Mouse (Mus musculus): ENCODE data around the gene Stk33. TPM values are rescaled to one million over a fixed set of nuclear protein-coding genes. Genes with fewer than 3 reads are reported as not detected.

The Stk33 gene
- polyA plus RNA-seq (2015; fragmentation: Nextera tagmentation; extraction: Ambion mirVana), result 0.10 TPM in 1 of 2 replicates, not detected in the other

DNA sequence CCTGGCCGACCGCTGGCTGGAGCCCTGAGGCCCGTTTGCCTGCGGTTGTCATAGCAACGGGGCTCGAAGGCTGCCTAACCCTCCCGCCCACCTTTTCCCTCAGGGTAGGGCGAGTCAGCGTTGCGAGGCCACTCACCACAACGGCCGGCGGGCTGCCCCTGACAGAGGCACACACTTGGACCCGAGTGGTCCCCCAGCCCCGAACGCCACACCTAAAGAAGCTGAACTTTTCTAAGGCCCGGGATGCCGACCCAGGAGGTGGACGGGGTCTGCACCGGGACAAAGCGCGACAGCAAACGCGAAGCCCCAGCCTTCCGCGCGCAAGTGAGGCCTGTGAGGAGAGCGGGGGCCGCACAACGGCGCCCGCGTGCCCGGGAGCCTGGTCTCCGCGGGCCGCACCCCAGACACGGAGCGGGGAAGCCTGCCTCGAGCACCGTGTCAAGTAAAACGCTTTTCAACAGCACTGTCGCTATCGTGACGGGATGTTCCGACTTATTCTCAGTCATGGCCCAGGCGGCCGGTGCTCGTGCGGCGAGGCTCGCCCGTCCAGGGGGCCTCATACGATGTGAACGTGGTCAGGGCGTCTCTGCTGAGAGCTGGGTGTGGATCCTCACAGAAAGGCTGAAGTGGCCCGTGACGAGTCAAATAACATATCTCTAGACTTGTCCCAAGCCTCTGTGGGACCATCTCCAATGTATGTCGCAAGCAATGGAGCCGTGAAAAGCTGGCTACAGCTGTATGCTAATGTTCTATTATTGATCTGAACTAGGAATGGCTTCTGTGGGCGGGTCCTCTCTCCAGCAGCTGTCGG is at the start of gene Stk33:
Gene Stk33 (minus strand): TSS at position 301 of the 811 bp plus-strand sequence.
- Histone ChIP-seq H3K27me3 (peaks cover 53% of the 10 kb centered on the region), H3K27ac (replicated peaks) (no peak within 1 kb of the TSS), H3K4me1 (replicated peaks) (0 out of 2 replicates have a peak, but pooled peaks cover 9% of the 10 kb centered on the region), H3K4me2 (peak within 1 kb of the TSS; percentile 58), H3K36me3 (replicated peaks) (no peaks in the 10 kb centered on the region), H3K9me3 (replicated peaks) (no peaks in the 10 kb centered on the region), H3K9ac (no peak within 1 kb of the TSS), H3K4me3 (replicated peaks) (peak within 1 kb of the TSS; percentile 32)
- 2% methylated on average over 62 of the region's 62 CpGs for WGBS (ENCODE audit: insufficient replicate concordance)
- ATAC-seq (ENCODE audit: insufficient read depth), result no peak

DNA sequence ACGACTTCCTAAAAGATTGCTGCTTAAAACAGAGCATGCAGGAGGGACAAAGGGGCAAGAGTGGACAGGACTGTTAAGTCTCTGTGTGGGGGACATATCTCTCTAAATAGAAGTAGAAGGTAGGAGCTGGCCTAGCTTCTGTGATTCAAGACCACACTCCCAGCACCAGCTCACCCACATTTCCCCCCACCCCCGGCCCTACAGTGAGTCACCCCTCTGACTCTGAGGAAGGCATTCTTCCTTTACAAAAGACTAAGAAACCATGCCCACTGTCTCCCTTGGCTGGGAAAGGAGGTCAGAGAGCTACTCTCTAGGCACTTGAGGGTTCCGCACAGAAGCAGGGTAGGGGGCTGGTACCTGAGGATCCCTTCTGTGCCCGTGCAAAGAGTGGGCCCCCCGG is 45.3 kb upstream of the Stk33 start:
- no peaks in the 10 kb centered on the region for H3K9me3 ChIP-seq (replicated peaks)
- WGBS (ENCODE audit: insufficient replicate concordance), result 46% methylated on average over 5 of the region's 5 CpGs
- no peak for ATAC-seq (ENCODE audit: insufficient read depth)
- no peak overlapping the region for H3K4me3 ChIP-seq (replicated peaks)
- no peaks in the 10 kb centered on the region for H3K27me3 ChIP-seq
- H3K4me2 ChIP-seq, result no peak overlapping the region
- no peak overlapping the region for H3K9ac ChIP-seq
- no peaks in the 10 kb centered on the region for H3K36me3 ChIP-seq (replicated peaks)
- H3K27ac ChIP-seq (replicated peaks), result no peak overlapping the region
- H3K4me1 ChIP-seq (replicated peaks), result no peaks in the 10 kb centered on the region

DNA sequence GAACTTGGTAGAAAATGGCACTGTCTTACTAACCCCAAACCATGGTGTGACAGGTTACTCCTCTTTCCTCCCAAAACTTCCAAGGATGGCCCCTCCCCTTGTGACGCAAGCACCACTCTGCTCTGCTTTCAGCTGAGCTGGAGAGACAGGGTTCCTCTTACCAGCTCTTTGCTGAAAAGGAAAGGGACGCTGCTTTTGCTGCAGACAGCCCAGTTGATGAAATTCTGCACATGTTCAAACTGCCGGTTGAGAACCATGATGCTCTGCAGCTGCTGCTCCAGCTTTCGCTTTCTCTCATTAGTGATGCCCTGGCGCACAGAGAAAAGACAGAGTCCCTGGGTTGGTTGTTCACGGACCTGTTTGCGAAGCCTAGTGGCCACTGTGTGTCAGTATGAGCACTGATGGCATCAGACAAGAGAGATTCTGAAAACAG is 41.9 kb upstream of the Stk33 start:
- H3K27me3 ChIP-seq, result no peaks in the 10 kb centered on the region
- no peaks in the 10 kb centered on the region for H3K4me1 ChIP-seq (replicated peaks)
- no peak overlapping the region for H3K9ac ChIP-seq
- no peak overlapping the region for H3K4me2 ChIP-seq
- no peak overlapping the region for H3K27ac ChIP-seq (replicated peaks)
- ATAC-seq (ENCODE audit: insufficient read depth), result no peak
- H3K4me3 ChIP-seq (replicated peaks), result no peak overlapping the region
- no peaks in the 10 kb centered on the region for H3K36me3 ChIP-seq (replicated peaks)
- no peaks in the 10 kb centered on the region for H3K9me3 ChIP-seq (replicated peaks)
- WGBS (ENCODE audit: insufficient replicate concordance), result 38% methylated on average over 7 of the region's 7 CpGs

DNA sequence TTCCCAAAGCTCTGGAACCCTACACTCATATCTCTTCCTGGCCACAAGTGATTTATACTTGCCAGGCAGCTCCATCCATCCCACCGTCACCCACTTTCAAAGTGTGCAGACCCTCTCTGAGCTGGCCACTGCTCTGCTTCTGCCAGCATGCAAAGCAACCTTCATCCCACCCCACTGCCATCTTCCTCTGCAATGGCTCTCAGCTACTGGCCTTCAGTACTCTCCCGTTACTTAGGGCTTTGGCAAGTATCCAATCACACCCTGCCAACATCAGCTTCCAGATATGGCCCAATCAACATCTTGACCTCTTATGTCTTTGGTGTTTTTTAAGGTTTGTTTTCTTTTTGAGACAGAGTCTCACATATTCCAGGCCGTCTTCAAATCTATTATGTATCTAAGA is 39.0 kb upstream of the Stk33 start:
- Histone ChIP-seq H3K4me2 (no peak overlapping the region), H3K4me1 (replicated peaks) (no peaks in the 10 kb centered on the region), H3K9ac (no peak overlapping the region), H3K36me3 (replicated peaks) (no peaks in the 10 kb centered on the region), H3K27ac (replicated peaks) (no peak overlapping the region), H3K27me3 (no peaks in the 10 kb centered on the region), H3K4me3 (replicated peaks) (no peak overlapping the region), H3K9me3 (replicated peaks) (no peaks in the 10 kb centered on the region)
- WGBS (ENCODE audit: insufficient replicate concordance), result 58% methylated on average over 3 of the region's 3 CpGs
- ATAC-seq (ENCODE audit: insufficient read depth), result no peak

GRCm38 (mm10) chr7:109470700-109471099 is 31.8 kb upstream of the Stk33 start:
- no peaks in the 10 kb centered on the region for H3K4me1 ChIP-seq (replicated peaks)
- H3K4me3 ChIP-seq (replicated peaks), result no peak overlapping the region
- 37% methylated on average over 4 of the region's 4 CpGs for WGBS (ENCODE audit: insufficient replicate concordance)
- no peak overlapping the region for H3K27ac ChIP-seq (replicated peaks)
- H3K27me3 ChIP-seq, result no peaks in the 10 kb centered on the region
- no peak for ATAC-seq (ENCODE audit: insufficient read depth)
- no peak overlapping the region for H3K9ac ChIP-seq
- H3K36me3 ChIP-seq (replicated peaks), result no peaks in the 10 kb centered on the region
- no peaks in the 10 kb centered on the region for H3K9me3 ChIP-seq (replicated peaks)
- H3K4me2 ChIP-seq, result no peak overlapping the region

DNA sequence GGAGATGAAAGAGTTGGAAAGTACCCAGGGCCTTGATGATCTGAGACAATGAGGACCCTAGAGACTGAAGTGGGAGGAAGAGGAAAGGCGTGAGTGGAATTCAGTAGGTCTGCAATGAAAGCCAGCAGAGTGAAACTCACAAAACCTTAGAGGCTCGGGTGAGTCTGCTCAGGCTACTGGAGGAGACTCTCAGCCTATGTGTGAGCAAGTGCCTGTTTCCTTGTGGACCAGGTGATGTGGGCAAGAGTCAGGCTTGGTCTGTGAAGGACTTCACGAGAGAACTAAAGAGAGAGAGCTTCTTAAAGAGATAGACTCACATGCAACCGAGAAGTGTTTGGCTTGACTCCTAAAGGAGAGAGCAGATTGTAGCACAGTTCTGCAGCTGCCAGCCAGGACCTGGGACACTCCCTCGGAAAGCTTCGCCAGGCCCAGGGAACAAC is 29.4 kb upstream of the Stk33 start:
- Histone ChIP-seq H3K27me3 (no peaks in the 10 kb centered on the region), H3K4me3 (replicated peaks) (no peak overlapping the region), H3K4me2 (no peak overlapping the region), H3K27ac (replicated peaks) (no peak overlapping the region), H3K9me3 (replicated peaks) (no peaks in the 10 kb centered on the region), H3K4me1 (replicated peaks) (no peaks in the 10 kb centered on the region), H3K36me3 (replicated peaks) (no peaks in the 10 kb centered on the region), H3K9ac (no peak overlapping the region)
- WGBS (ENCODE audit: insufficient replicate concordance), result 44% methylated on average over 6 of the region's 6 CpGs
- no peak for ATAC-seq (ENCODE audit: insufficient read depth)

DNA sequence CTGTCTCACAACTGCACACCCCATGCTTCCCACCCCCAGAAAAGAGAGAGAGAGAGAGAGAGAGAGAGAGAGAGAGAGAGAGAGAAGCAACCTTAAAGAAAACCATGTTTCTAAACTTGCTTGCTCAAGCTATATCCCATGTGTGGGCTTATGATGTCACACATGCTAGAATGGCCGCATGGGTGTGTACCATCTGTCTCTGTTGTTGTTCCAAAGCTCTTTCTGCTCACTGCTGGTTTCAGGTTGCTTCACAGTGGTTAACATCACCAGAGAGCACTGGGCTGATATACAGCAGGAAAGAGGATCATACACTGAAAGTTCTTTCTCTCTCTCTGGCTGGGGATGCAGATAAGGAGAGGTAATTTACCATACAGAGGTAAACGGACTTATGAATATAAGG is 28.7 kb upstream of the Stk33 start:
- no peaks in the 10 kb centered on the region for H3K27me3 ChIP-seq
- 30% methylated on average over 2 of the region's 2 CpGs for WGBS (ENCODE audit: insufficient replicate concordance)
- H3K9ac ChIP-seq, result no peak overlapping the region
- H3K9me3 ChIP-seq (replicated peaks), result no peaks in the 10 kb centered on the region
- ATAC-seq (ENCODE audit: insufficient read depth), result no peak
- no peaks in the 10 kb centered on the region for H3K4me1 ChIP-seq (replicated peaks)
- no peak overlapping the region for H3K4me3 ChIP-seq (replicated peaks)
- H3K4me2 ChIP-seq, result no peak overlapping the region
- H3K27ac ChIP-seq (replicated peaks), result no peak overlapping the region
- H3K36me3 ChIP-seq (replicated peaks), result no peaks in the 10 kb centered on the region

DNA sequence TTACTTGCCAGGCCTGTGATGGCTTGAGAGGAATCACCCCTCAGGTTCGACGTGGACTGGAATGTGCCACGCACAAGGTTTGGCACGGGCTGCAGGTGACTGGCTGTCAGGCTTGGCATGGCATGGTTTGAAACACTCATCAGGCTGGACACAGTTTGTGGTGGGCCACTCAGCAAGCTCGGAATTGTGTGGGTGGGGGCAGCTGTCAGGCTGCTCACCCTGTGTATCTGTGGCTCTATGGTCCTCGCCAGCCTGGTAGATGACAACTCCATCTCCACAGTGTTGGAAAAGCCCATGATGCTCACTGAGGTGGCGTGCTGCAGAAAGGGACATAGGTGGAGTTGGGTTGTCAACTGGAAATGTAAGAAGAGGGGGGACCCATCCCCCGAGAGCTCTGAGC is 21.8 kb upstream of the Stk33 start:
- 60% methylated on average over 8 of the region's 8 CpGs for WGBS (ENCODE audit: insufficient replicate concordance)
- H3K27ac ChIP-seq (replicated peaks), result no peak overlapping the region
- no peaks in the 10 kb centered on the region for H3K27me3 ChIP-seq
- no peaks in the 10 kb centered on the region for H3K9me3 ChIP-seq (replicated peaks)
- no peak overlapping the region for H3K9ac ChIP-seq
- H3K4me3 ChIP-seq (replicated peaks), result no peak overlapping the region
- H3K36me3 ChIP-seq (replicated peaks), result no peaks in the 10 kb centered on the region
- peaks cover 3% of the 10 kb centered on the region; the same call in 1 of the 2 replicates for H3K4me1 ChIP-seq (replicated peaks)
- no peak for ATAC-seq (ENCODE audit: insufficient read depth)
- no peak overlapping the region for H3K4me2 ChIP-seq

DNA sequence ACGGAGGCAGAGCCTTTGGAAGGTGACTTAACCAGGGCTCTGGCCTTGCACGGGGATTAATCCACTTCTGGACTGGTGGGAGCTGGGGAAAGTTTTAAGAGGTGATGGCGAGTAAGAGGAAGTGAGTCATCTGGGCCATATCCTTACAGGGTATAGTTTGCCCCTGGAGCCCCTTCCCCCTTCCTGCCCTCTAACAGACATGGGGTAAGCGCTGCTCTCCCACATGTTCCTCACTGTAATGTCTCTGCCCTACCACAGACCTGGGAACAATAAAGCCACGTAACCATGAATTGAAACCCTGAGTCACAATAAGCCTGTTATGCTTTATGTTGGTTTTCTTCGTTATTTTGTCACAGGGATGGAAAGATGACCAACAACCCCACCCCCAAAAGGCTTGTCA is 17.7 kb upstream of the Stk33 start:
- H3K9me3 ChIP-seq (replicated peaks), result no peaks in the 10 kb centered on the region
- WGBS (ENCODE audit: insufficient replicate concordance), result 32% methylated on average over 6 of the region's 6 CpGs
- H3K36me3 ChIP-seq (replicated peaks), result no peaks in the 10 kb centered on the region
- H3K27ac ChIP-seq (replicated peaks), result no peak overlapping the region
- no peaks in the 10 kb centered on the region for H3K27me3 ChIP-seq
- H3K4me1 ChIP-seq (replicated peaks), result peaks cover 3% of the 10 kb centered on the region; the same call in 1 of the 2 replicates
- H3K4me3 ChIP-seq (replicated peaks), result no peak overlapping the region
- ATAC-seq (ENCODE audit: insufficient read depth), result no peak
- H3K4me2 ChIP-seq, result no peak overlapping the region
- H3K9ac ChIP-seq, result no peak overlapping the region

- Histone ChIP-seq H3K36me3 (replicated peaks) (no peaks in the 10 kb centered on the region), H3K27ac (replicated peaks) (no peak overlapping the region), H3K4me3 (replicated peaks) (no peak overlapping the region), H3K9me3 (replicated peaks) (no peaks in the 10 kb centered on the region), H3K27me3 (no peaks in the 10 kb centered on the region), H3K4me2 (no peak overlapping the region), H3K9ac (no peak overlapping the region), H3K4me1 (replicated peaks) (peaks cover 3% of the 10 kb centered on the region; the same call in 1 of the 2 replicates)
- WGBS (ENCODE audit: insufficient replicate concordance), result 35% methylated on average over 2 of the region's 2 CpGs
- no peak for ATAC-seq (ENCODE audit: insufficient read depth)
Measured at GRCm38 (mm10) chr7:109455748-109456147, 16.9 kb upstream of the Stk33 start.

DNA sequence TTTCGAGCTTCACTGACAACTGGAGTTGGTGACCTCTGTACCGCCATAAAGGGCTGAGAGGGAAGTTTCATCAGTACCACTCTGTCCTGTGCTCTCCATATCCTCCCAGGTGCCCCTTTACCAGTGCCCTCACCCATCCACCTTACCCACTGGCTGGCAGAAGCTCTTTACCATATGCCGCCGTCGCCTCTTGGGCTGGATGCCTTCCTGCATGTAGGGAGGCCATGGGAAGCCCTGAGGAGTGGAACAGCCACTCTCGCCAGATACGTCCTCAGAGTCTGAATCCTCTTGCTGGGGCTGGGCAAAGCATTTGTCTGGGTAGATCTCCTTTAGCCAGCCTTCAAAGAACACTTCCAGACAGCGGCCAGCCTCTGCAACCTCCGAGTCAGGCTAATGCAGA is 16.0 kb upstream of the Stk33 start:
- Histone ChIP-seq H3K4me2 (no peak overlapping the region), H3K27ac (replicated peaks) (no peak overlapping the region), H3K4me1 (replicated peaks) (peaks cover 3% of the 10 kb centered on the region; the same call in 1 of the 2 replicates), H3K9me3 (replicated peaks) (no peaks in the 10 kb centered on the region), H3K4me3 (replicated peaks) (no peak overlapping the region), H3K9ac (no peak overlapping the region), H3K36me3 (replicated peaks) (no peaks in the 10 kb centered on the region), H3K27me3 (no peaks in the 10 kb centered on the region)
- WGBS (ENCODE audit: insufficient replicate concordance), result 67% methylated on average over 9 of the region's 9 CpGs
- no peak for ATAC-seq (ENCODE audit: insufficient read depth)
